Mouse (Mus musculus) C2C12 (cell line): ENCODE measurements around the gene Sgsm3. TPM values are rescaled to one million over a fixed set of nuclear protein-coding genes. Genes with fewer than 3 reads are reported as not detected.

ENCODE experiments used
- H3K27me3 ChIP-seq: one replicate; pipeline ENCODE4 v1.6.1; 2011; ENCODE audit not compliant: control insufficient read depth, insufficient read depth, insufficient read length
- H3K36me3 ChIP-seq: one replicate; pipeline ENCODE4 v1.6.1; 2011; ENCODE audit not compliant: control insufficient read depth, insufficient read depth
- H3K4me3 ChIP-seq: one replicate; pipeline ENCODE4 v1.5.1; 2011; ENCODE audit warnings: mild to moderate bottlenecking, control low read depth; ENCODE audit not compliant: poor library complexity, insufficient read depth, severe bottlenecking
- H3K79me2 ChIP-seq: one replicate; pipeline ENCODE4 v1.6.1; 2011; ENCODE audit not compliant: control insufficient read depth, insufficient read depth
- H3K79me3 ChIP-seq: one replicate; pipeline ENCODE4 v1.6.1; 2011; ENCODE audit warnings: low read depth, control low read depth
- H3ac ChIP-seq: one replicate; pipeline ENCODE3; 2011; ENCODE audit warnings: low read depth; ENCODE audit not compliant: control insufficient read depth, insufficient read length
- CEBPB ChIP-seq: IDR thresholded peaks from one replicate; pipeline ENCODE4 v1.6.1; 2011; ENCODE audit warnings: low read depth, mild to moderate bottlenecking, control low read depth, moderate library complexity
- CTCF ChIP-seq: IDR thresholded peaks from one replicate; pipeline ENCODE4 v1.5.1; 2011; ENCODE audit not compliant: control insufficient read depth, insufficient read depth, insufficient read length
- FOSL1 ChIP-seq: IDR thresholded peaks from one replicate; pipeline ENCODE4 v1.8.0; 2011; ENCODE audit warnings: mild to moderate bottlenecking, low read length; ENCODE audit not compliant: poor library complexity, insufficient read depth, severe bottlenecking
- MAX ChIP-seq: IDR thresholded peaks from one replicate; pipeline ENCODE4 v1.6.1; 2011; ENCODE audit warnings: mild to moderate bottlenecking, control low read depth
- MYOD1 ChIP-seq: IDR thresholded peaks from one replicate; pipeline ENCODE4 v1.6.1; 2011; ENCODE audit warnings: low read depth; ENCODE audit not compliant: control insufficient read depth, insufficient read length
- MYOG ChIP-seq: IDR thresholded peaks from one replicate; pipeline ENCODE4 v1.6.1; 2011; ENCODE audit not compliant: control insufficient read depth, insufficient read length; ENCODE audit errors: extremely low read depth
- USF1 ChIP-seq: IDR thresholded peaks from one replicate; pipeline ENCODE4 v1.6.1; 2011; ENCODE audit warnings: low read depth, mild to moderate bottlenecking, control low read depth, moderate library complexity
- polyA plus RNA-seq: library from polyadenylated mRNA; unstranded; fragments of >200 nt; fragmentation: generic; extraction: Trizol; gene quantifications from one replicate; pipeline ENCODE4 v1.2.1, GENCODE M21; 2012; ENCODE audit warnings: missing spikeins

Gene Sgsm3
- polyA plus RNA-seq, 1 experiment, result 27.0 TPM

DNA sequence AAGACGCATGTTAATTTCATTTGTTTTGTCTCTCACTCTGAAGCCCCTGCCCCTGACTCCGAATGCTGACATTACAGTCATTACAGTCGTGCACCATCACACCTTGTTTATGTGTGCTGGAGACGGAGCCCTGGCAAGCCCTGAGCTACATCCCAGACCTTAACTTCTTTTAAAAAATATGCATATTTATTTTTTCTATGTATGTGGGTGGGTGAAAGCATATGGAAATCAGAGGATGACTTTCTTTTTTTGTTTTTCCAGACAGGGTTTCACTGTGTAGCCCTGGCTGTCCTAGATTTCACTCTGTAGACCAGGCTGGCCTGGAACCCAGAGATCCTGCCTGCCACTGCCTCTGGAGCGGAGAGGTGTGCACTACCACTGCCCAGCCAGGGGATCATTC is 17.4 kb downstream of the Sgsm3 start:
- Histone ChIP-seq H3K79me2 (peaks cover 6% of the 10 kb centered on the region), H3K79me3 (no peaks in the 10 kb centered on the region), H3K4me3 (no peak overlapping the region), H3K27me3 (no peaks in the 10 kb centered on the region), H3ac (no peak overlapping the region), H3K36me3 (no peaks in the 10 kb centered on the region)
- TF ChIP-seq CEBPB, result no peak

DNA sequence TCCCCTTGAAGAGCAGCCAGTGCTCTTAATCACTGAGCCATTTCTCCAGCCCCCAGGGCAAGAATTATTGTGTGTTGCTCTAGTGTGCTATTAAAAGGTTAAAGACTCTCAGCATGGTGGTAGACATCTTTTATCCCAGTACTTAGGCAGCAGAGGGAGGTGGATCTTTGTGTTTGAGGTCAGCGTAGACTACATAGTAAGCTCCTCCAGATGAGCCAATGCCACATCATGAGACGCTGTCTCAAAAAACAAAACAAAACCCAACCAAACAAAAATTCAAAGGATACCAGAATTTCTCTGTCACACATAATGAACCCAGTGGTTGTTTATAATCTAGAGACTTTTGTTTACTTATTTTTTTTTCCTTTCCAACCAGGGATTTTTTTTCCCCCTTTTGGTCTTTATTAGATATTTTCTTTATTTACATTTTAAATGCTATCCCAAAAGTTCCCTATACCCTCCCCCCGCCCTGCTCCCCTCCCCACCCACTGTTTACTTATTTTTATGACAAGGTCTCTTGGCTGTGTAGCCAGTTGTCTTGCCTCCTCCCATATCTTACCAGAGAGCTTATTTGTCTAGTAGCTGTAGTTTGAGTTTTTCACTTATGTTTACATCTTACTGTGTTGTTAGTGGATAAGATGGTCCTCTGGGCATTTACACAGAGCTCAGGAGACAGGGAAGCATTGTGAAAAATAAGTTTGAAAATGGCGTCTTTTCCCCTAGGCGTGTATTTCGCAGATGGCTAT is 18.7 kb downstream of the Sgsm3 start:
- H3K27me3 ChIP-seq, result no peaks in the 10 kb centered on the region
- no peaks in the 10 kb centered on the region for H3K79me3 ChIP-seq
- no peaks in the 10 kb centered on the region for H3K79me2 ChIP-seq
- H3K36me3 ChIP-seq, result no peaks in the 10 kb centered on the region
- TF ChIP-seq FOSL1, result no peak
- TF ChIP-seq CEBPB, result no peak
- no peak for TF ChIP-seq MAX
- no peak for TF ChIP-seq CTCF
- H3K4me3 ChIP-seq, result no peak overlapping the region
- no peak overlapping the region for H3ac ChIP-seq

DNA sequence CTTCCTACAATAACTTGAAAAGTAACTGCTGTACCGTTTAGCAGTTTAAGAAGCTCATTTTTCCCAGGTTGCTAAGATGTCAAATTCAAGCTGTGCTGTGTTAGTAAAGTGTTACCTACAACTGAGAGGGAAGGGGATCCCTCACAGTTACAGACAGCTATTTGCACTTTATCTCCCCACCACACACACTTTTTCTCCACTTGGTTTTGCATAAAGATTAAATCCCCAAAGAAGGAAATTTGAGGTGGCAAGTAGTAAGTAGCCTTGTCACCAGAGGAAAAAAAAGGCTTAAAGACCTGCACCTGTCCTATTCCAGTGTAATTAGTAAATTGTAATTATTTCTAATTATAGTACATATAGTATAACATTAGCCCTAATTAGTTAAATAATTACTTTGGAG is 19.5 kb downstream of the Sgsm3 start:
- no peak overlapping the region for H3K4me3 ChIP-seq
- no peak overlapping the region for H3ac ChIP-seq
- no peaks in the 10 kb centered on the region for H3K79me2 ChIP-seq
- TF ChIP-seq FOSL1 (no peak), MYOG (no peak), MYOD1 (no peak), CTCF (no peak), MAX (no peak), USF1 (no peak), CEBPB (no peak)
- H3K27me3 ChIP-seq, result no peaks in the 10 kb centered on the region
- H3K36me3 ChIP-seq, result no peaks in the 10 kb centered on the region
- no peaks in the 10 kb centered on the region for H3K79me3 ChIP-seq

DNA sequence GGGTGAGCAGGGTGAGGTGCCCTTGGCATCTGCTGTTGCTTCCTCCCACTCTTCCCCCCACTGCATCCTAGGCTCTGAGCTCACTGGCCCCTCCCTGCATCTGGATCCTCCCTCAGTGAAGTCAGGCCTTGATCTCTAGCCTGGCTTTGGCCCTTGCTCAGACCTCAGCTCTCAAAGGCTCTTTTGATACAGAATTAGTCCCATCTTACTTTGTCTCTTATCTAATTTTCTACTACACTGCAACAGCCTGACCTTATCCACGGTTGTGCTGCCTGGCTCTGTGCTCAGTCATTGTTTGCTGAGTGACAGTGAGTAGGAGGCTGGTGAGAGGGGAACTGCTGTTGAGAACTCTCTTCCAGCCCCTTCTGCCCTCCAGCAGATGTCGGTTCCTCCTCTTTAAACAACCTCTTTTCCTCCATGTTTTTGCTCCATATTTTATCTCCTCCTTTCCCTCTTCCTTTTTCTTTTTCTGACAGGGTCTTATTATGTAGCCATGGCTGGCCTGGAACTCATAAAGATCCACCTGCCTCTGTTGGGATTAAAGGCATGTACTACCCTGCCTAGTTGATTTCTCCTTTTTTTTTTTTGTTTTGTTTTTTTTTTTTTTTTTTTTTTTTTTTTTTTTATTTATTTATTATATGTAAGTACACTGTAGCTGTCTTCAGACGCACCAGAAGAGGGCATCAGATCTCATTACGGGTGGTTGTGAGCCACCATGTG is 23.0 kb downstream of the Sgsm3 start:
- H3K79me2 ChIP-seq, result no peaks in the 10 kb centered on the region
- H3K4me3 ChIP-seq, result no peak overlapping the region
- no peaks in the 10 kb centered on the region for H3K79me3 ChIP-seq
- no peaks in the 10 kb centered on the region for H3K27me3 ChIP-seq
- no peak for TF ChIP-seq MYOG
- TF ChIP-seq USF1, result no peak
- no peak for TF ChIP-seq CTCF
- no peak for TF ChIP-seq FOSL1
- TF ChIP-seq MAX, result no peak
- no peak for TF ChIP-seq CEBPB
- TF ChIP-seq MYOD1, result no peak
- H3ac ChIP-seq, result no peak overlapping the region
- peaks cover 9% of the 10 kb centered on the region for H3K36me3 ChIP-seq

DNA sequence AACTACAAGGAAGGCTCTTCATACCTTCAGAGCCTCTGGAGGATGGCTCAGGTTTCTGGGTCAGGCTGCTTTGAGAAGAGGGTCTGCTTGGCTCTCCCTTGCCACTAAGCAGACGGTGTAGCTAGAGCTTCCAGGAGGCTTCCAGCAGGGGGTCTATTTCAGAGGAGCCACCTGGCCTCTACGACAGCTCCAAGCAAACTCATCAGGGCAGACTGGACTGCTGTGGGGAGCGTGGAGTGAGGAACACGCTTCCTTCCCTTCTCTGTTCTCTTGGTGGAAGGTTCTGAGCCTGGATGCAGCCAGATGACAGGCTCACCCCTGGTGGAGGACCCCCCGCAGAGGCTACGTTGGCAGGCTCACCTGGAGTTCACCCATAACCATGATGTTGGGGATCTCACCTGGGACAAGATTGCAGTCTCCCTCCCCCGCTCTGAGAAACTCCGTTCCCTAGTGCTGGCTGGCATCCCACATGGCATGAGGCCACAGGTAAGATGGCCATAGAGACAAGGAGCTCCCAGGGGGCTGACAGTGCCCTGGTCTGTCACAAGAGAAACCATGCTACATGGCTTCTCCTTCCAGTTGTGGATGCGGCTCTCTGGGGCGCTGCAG is 28.7 kb downstream of the Sgsm3 start:
- no peak overlapping the region for H3ac ChIP-seq
- TF ChIP-seq MYOD1 (no peak), FOSL1 (no peak), CEBPB (no peak), CTCF (no peak), MAX (no peak), MYOG (no peak), USF1 (no peak)
- H3K79me3 ChIP-seq, result no peaks in the 10 kb centered on the region
- H3K36me3 ChIP-seq, result peaks cover 42% of the 10 kb centered on the region
- H3K79me2 ChIP-seq, result no peaks in the 10 kb centered on the region
- H3K27me3 ChIP-seq, result no peaks in the 10 kb centered on the region
- H3K4me3 ChIP-seq, result no peak overlapping the region

DNA sequence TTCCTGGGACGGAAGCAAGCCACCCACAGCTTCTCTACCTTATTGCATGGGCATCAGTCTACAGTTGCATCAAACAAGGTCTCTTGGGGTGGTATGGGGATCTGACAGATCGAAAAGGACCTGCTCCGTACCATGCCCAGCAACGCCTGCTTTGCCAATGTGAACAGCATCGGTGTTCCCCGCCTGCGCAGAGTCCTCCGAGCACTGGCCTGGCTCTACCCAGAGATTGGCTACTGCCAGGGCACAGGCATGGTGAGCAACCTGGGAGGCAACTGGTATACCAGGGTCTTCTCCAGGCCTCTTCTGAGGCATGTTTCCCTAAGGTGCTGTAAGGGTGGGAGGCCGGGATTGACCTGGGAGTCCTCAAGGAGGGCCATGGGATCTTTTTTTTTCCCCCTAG is 29.8 kb downstream of the Sgsm3 start:
- no peak for TF ChIP-seq CEBPB
- no peak for TF ChIP-seq MYOG
- no peak for TF ChIP-seq FOSL1
- TF ChIP-seq MYOD1, result no peak
- TF ChIP-seq MAX, result no peak
- no peak for TF ChIP-seq USF1
- no peak for TF ChIP-seq CTCF
- Histone ChIP-seq H3K79me2 (no peaks in the 10 kb centered on the region), H3K27me3 (no peaks in the 10 kb centered on the region), H3K36me3 (peaks cover 52% of the 10 kb centered on the region), H3ac (no peak overlapping the region), H3K4me3 (no peak overlapping the region), H3K79me3 (no peaks in the 10 kb centered on the region)
